Mouse (Mus musculus) lung, embryonic 16.5 days (tissue): ENCODE measurements around the gene Plscr3. TPM values are rescaled to one million over a fixed set of nuclear protein-coding genes. Genes with fewer than 3 reads are reported as not detected.

ENCODE experiments used
- ATAC-seq: fragments of 200-750 bp; cut with Nextera tagmentation; 2 replicates; pipeline ENCODE4 v1.8.0; 2017; ENCODE audit warnings: low read depth, mild to moderate bottlenecking, moderate library complexity
- H3K27ac ChIP-seq: fragments of 300-500 bp; sonication (generic); 2 replicates; pipeline ENCODE4 v1.5.1; 2014; ENCODE audit warnings: mild to moderate bottlenecking, control low read depth, low read length
- H3K27me3 ChIP-seq: fragments of 300-500 bp; sonication (generic); 2 replicates; pipeline ENCODE4 v1.6.1; 2014; ENCODE audit warnings: low read depth, low read length, mixed read lengths; ENCODE audit not compliant: control insufficient read depth, insufficient read depth
- H3K36me3 ChIP-seq: fragments of 300-500 bp; sonication (generic); 2 replicates; pipeline ENCODE4 v1.6.1; 2014; ENCODE audit warnings: low read length; ENCODE audit not compliant: control insufficient read depth, insufficient read depth
- H3K4me1 ChIP-seq: fragments of 300-500 bp; sonication (generic); replicated peaks from 2 replicates; pipeline ENCODE4 v1.6.1; 2014; ENCODE audit warnings: low read length, mixed read lengths; ENCODE audit not compliant: control insufficient read depth, insufficient read depth
- H3K4me2 ChIP-seq: fragments of 300-500 bp; sonication (generic); 2 replicates; pipeline ENCODE4 v1.6.1; 2014; ENCODE audit warnings: low read depth, low read length, control low read depth
- H3K4me3 ChIP-seq: fragments of 300-500 bp; sonication (generic); 2 replicates; pipeline ENCODE4 v1.5.1; 2014; ENCODE audit warnings: mild to moderate bottlenecking, low read length, control low read depth
- H3K9ac ChIP-seq: fragments of 300-500 bp; sonication (generic); 2 replicates; pipeline ENCODE4 v1.6.1; 2014; ENCODE audit warnings: low read length, control low read depth
- H3K9me3 ChIP-seq: fragments of 300-500 bp; sonication (generic); 2 replicates; pipeline ENCODE4 v1.6.1; 2016; ENCODE audit warnings: low read length; ENCODE audit not compliant: control insufficient read depth
- WGBS: fragments of 180-500 bp; shearing (Covaris S2); extraction: QIAGEN DNeasy Blood & Tissue Kit; methylation state at CpG from one replicate; pipeline ENCODE4 v1.1.7; 2014; 5-methylcytosine and 5-hydroxymethylcytosine counted together
- polyA plus RNA-seq: library from polyadenylated mRNA; unstranded; fragments of >200 nt; fragmentation: Nextera tagmentation; extraction: Ambion mirVana; gene quantifications from 2 replicates; pipeline ENCODE4 v1.2.1, GENCODE M21; 2015

The Plscr3 gene
- polyA plus RNA-seq = 115 and 137 TPM in 2 replicates

GRCm38 (mm10) chr11:69846198-69846680, at the start of gene Plscr3:
Gene Plscr3, plus strand, starts transcription at chr11:69846376.
- no peaks in the 10 kb centered on the region for H3K27me3 ChIP-seq
- under 1% methylated on average over 35 of the region's 38 CpGs for WGBS
- peak within 1 kb of the TSS; percentile 98 for H3K27ac ChIP-seq
- H3K4me2 ChIP-seq = peak within 1 kb of the TSS; percentile 96
- ATAC-seq = peak; percentile 97
- H3K4me3 ChIP-seq = peak within 1 kb of the TSS; percentile 89
- H3K9me3 ChIP-seq = no peaks in the 10 kb centered on the region
- H3K9ac ChIP-seq = peak within 1 kb of the TSS; percentile 80
- H3K4me1 ChIP-seq = peaks cover 16% of the 10 kb centered on the region
- peaks cover 25% of the 10 kb centered on the region for H3K36me3 ChIP-seq

GRCm38 (mm10) chr11:69797924-69798323, 48.3 kb upstream of the Plscr3 start:
- Histone ChIP-seq H3K36me3 (no peaks in the 10 kb centered on the region), H3K27ac (no peak overlapping the region), H3K4me3 (no peak overlapping the region), H3K4me1 (peaks cover 31% of the 10 kb centered on the region), H3K9me3 (no peaks in the 10 kb centered on the region), H3K4me2 (no peak overlapping the region), H3K27me3 (peaks cover 12% of the 10 kb centered on the region; the same call in 1 of the 2 replicates), H3K9ac (no peak overlapping the region)
- WGBS = 76% methylated on average over 7 of the region's 7 CpGs
- ATAC-seq = no peak

GRCm38 (mm10) chr11:69799394-69800137, 46.6 kb upstream of the Plscr3 start:
- H3K9ac ChIP-seq = no peak overlapping the region
- 21% methylated on average over 12 of the region's 12 CpGs for WGBS
- H3K4me2 ChIP-seq = peak overlapping the region; percentile 98
- peaks cover 22% of the 10 kb centered on the region for H3K27me3 ChIP-seq
- H3K4me3 ChIP-seq = no peak overlapping the region; the same call in 1 of the 2 replicates
- H3K27ac ChIP-seq = no peak overlapping the region
- ATAC-seq = no peak
- H3K36me3 ChIP-seq = no peaks in the 10 kb centered on the region
- no peaks in the 10 kb centered on the region for H3K9me3 ChIP-seq
- peaks cover 46% of the 10 kb centered on the region for H3K4me1 ChIP-seq

GRCm38 (mm10) chr11:69800138-69800391, 46.1 kb upstream of the Plscr3 start:
- peak overlapping the region; percentile 52 for H3K4me3 ChIP-seq
- WGBS = 1% methylated on average over 11 of the region's 11 CpGs
- no peak for ATAC-seq
- H3K27me3 ChIP-seq = peaks cover 27% of the 10 kb centered on the region
- peak overlapping the region; percentile 98 for H3K4me2 ChIP-seq
- H3K9ac ChIP-seq = peak overlapping the region; percentile 62
- no peak overlapping the region for H3K27ac ChIP-seq
- peaks cover 50% of the 10 kb centered on the region for H3K4me1 ChIP-seq
- H3K36me3 ChIP-seq = no peaks in the 10 kb centered on the region
- H3K9me3 ChIP-seq = no peaks in the 10 kb centered on the region

- Histone ChIP-seq H3K9ac (peak overlapping the region; percentile 62), H3K36me3 (no peaks in the 10 kb centered on the region), H3K4me3 (peak overlapping the region; percentile 52), H3K27ac (no peak overlapping the region), H3K9me3 (no peaks in the 10 kb centered on the region), H3K4me2 (peak overlapping the region; percentile 98), H3K4me1 (peaks cover 51% of the 10 kb centered on the region), H3K27me3 (peaks cover 27% of the 10 kb centered on the region)
- WGBS = under 1% methylated on average over 36 of the region's 36 CpGs
- peak; percentile 31; the same call in 1 of the 2 replicates for ATAC-seq
Measured at GRCm38 (mm10) chr11:69800392-69801197, 45.6 kb upstream of the Plscr3 start.

GRCm38 (mm10) chr11:69801379-69801977, 44.7 kb upstream of the Plscr3 start, which contains the start of gene Fgf11:
Gene Fgf11, minus strand, starts transcription at chr11:69801857.
- WGBS = 1% methylated on average over 31 of the region's 33 CpGs
- H3K27me3 ChIP-seq = peaks cover 31% of the 10 kb centered on the region
- peaks cover 2% of the 10 kb centered on the region; the same call in 1 of the 2 replicates for H3K9me3 ChIP-seq
- peak within 1 kb of the TSS; percentile 98 for H3K4me2 ChIP-seq
- no peaks in the 10 kb centered on the region for H3K36me3 ChIP-seq
- 0 out of 2 replicates have a peak within 1 kb of the TSS, but pooled peaks have one; percentile 33 for H3K27ac ChIP-seq
- ATAC-seq = no peak
- peaks cover 49% of the 10 kb centered on the region for H3K4me1 ChIP-seq
- peak within 1 kb of the TSS; percentile 75 for H3K9ac ChIP-seq
- H3K4me3 ChIP-seq = peak within 1 kb of the TSS; percentile 66

GRCm38 (mm10) chr11:69802648-69803105, 43.5 kb upstream of the Plscr3 start:
- H3K4me2 ChIP-seq = peak overlapping the region; percentile 98
- H3K36me3 ChIP-seq = no peaks in the 10 kb centered on the region
- 0% methylated on average over 33 of the region's 33 CpGs for WGBS
- H3K9ac ChIP-seq = peak overlapping the region; percentile 75
- peak; percentile 58 for ATAC-seq
- H3K27me3 ChIP-seq = peaks cover 31% of the 10 kb centered on the region
- peak overlapping the region; percentile 66 for H3K4me3 ChIP-seq
- 0 out of 2 replicates have a peak overlapping the region, but pooled peaks have one; percentile 33 for H3K27ac ChIP-seq
- H3K9me3 ChIP-seq = peaks cover 3% of the 10 kb centered on the region; the same call in 1 of the 2 replicates
- peaks cover 49% of the 10 kb centered on the region for H3K4me1 ChIP-seq

- Histone ChIP-seq H3K4me1 (peaks cover 49% of the 10 kb centered on the region), H3K27me3 (peaks cover 31% of the 10 kb centered on the region), H3K27ac (no peak overlapping the region), H3K36me3 (no peaks in the 10 kb centered on the region), H3K9me3 (peaks cover 3% of the 10 kb centered on the region; the same call in 1 of the 2 replicates), H3K4me2 (peak overlapping the region; percentile 98), H3K9ac (peak overlapping the region; percentile 75), H3K4me3 (peak overlapping the region; percentile 66)
- peak; percentile 8; the same call in 1 of the 2 replicates for ATAC-seq
- WGBS = 1% methylated on average over 12 of the region's 12 CpGs
Measured at GRCm38 (mm10) chr11:69803328-69803727, 42.8 kb upstream of the Plscr3 start.
